8 mouse cellular contexts compared by ENCODE assay signal in the genomic region with DNA sequence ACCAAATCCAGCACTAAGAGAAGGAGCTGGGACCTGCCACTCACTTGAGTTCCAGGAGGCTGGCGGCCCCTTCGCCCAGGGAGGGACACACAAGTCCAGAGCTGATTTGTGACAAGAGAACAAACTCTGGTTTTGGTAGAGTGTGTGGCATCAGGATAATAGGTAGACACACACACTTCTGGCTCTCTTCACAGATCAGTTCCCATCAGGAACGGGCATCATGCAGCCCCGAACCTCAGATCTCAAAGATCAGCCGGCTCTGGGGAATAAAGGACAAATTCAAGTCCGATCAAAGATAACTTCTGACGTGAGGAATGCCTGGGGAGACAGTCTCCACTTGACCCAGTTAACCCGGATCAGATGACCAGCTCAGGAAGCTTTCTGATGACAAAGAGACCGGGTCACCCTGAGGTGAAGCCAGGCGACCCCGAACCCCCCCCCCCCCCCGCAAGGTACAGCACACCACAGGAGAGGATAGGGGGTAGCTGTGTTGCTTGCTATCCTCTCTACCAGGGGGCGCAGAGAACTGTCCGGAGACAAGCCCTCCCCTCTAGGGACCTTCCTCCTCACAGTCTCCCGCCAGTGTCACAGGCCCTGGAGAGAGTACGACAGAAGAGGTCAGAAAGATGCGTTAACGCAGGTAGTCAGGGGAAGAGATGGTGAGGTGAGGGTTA. TPM values are rescaled to one million over a fixed set of nuclear protein-coding genes. Genes with fewer than 3 reads are reported as not detected.
DNase-seq lines count a peak whose midpoint lies in the region; ATAC-seq and TF ChIP-seq lines count a peak whose summit lies in the region.

No protein-coding gene starts in this region.

- H3K27ac ChIP-seq in kidney, postnatal 0 days, result no peak overlapping the region
- no peak overlapping the region for H3K27ac ChIP-seq in embryonic facial prominence, embryonic 13.5 days
- H3K27ac ChIP-seq in intestine, embryonic 14.5 days (ENCODE audit: low read depth), result no peak overlapping the region
- H3K27ac ChIP-seq in neural tube, embryonic 13.5 days (replicated peaks), result peak overlapping the region; percentile 95; the same call in 1 of the 2 replicates

- no peaks in the 10 kb centered on the region for H3K36me3 ChIP-seq in kidney, postnatal 0 days (ENCODE audit: insufficient read depth, low read length)
- peaks cover 15% of the 10 kb centered on the region for H3K36me3 ChIP-seq in embryonic facial prominence, embryonic 13.5 days
- no peaks in the 10 kb centered on the region for H3K36me3 ChIP-seq in intestine, embryonic 14.5 days (ENCODE audit: control insufficient read depth, insufficient read depth, low read length)
- peaks cover 28% of the 10 kb centered on the region for H3K36me3 ChIP-seq in neural tube, embryonic 13.5 days

- peak overlapping the region; percentile 85 for H3K4me2 ChIP-seq in kidney, postnatal 0 days (ENCODE audit: low read length)
- H3K4me2 ChIP-seq in embryonic facial prominence, embryonic 13.5 days, result peak overlapping the region; percentile 75
- peak overlapping the region; percentile 50 for H3K4me2 ChIP-seq in intestine, embryonic 14.5 days (ENCODE audit: low read length)
- H3K4me2 ChIP-seq in neural tube, embryonic 13.5 days, result peak overlapping the region; percentile 90

- H3K4me1 ChIP-seq in kidney, postnatal 0 days (replicated peaks; ENCODE audit: insufficient read depth, low read length), result no peaks in the 10 kb centered on the region; the same call in 1 of the 2 replicates
- peaks cover 31% of the 10 kb centered on the region for H3K4me1 ChIP-seq in embryonic facial prominence, embryonic 13.5 days
- H3K4me1 ChIP-seq in intestine, embryonic 14.5 days (replicated peaks; ENCODE audit: control insufficient read depth, insufficient read depth, low read length), result peaks cover 4% of the 10 kb centered on the region; the same call in 1 of the 2 replicates
- H3K4me1 ChIP-seq in neural tube, embryonic 13.5 days (replicated peaks), result peaks cover 64% of the 10 kb centered on the region

- peak overlapping the region; percentile 57 for H3K4me3 ChIP-seq in kidney, postnatal 0 days (replicated peaks; ENCODE audit: low read depth, low read length)
- H3K4me3 ChIP-seq in embryonic facial prominence, embryonic 13.5 days, result peak overlapping the region; percentile 69
- H3K4me3 ChIP-seq in intestine, embryonic 14.5 days (ENCODE audit: low read depth, low read length), result peak overlapping the region; percentile 50
- peak overlapping the region; percentile 81 for H3K4me3 ChIP-seq in neural tube, embryonic 13.5 days

- peaks cover 4% of the 10 kb centered on the region for H3K27me3 ChIP-seq in kidney, postnatal 0 days (ENCODE audit: insufficient read depth, low read length)
- H3K27me3 ChIP-seq in embryonic facial prominence, embryonic 13.5 days, result peaks cover 62% of the 10 kb centered on the region
- peaks cover 17% of the 10 kb centered on the region for H3K27me3 ChIP-seq in intestine, embryonic 14.5 days (replicated peaks; ENCODE audit: control insufficient read depth, insufficient read depth, low read length)
- H3K27me3 ChIP-seq in neural tube, embryonic 13.5 days, result no peaks in the 10 kb centered on the region

- H3K9ac ChIP-seq in kidney, postnatal 0 days (ENCODE audit: low read depth, low read length), result no peak overlapping the region
- peak overlapping the region; percentile 77 for H3K9ac ChIP-seq in embryonic facial prominence, embryonic 13.5 days
- H3K9ac ChIP-seq in intestine, embryonic 14.5 days (ENCODE audit: low read length), result peak overlapping the region; percentile 52
- peak overlapping the region; percentile 83 for H3K9ac ChIP-seq in neural tube, embryonic 13.5 days

- no peak for TF ChIP-seq CTCF in kidney, postnatal 0 days (IDR thresholded peaks at IDR 0.05; ENCODE audit: low read depth)

- WGBS in kidney, postnatal 0 days, result 14% methylated on average over 16 of the region's 18 CpGs
- WGBS in embryonic facial prominence, embryonic 13.5 days, result 6% methylated on average over 18 of the region's 18 CpGs
- WGBS in intestine, embryonic 14.5 days, result 15% methylated on average over 16 of the region's 18 CpGs
- 13% methylated on average over 17 of the region's 18 CpGs for WGBS in neural tube, embryonic 13.5 days

- H3K9me3 ChIP-seq in kidney, postnatal 0 days (replicated peaks; ENCODE audit: low read length), result no peaks in the 10 kb centered on the region
- no peaks in the 10 kb centered on the region for H3K9me3 ChIP-seq in embryonic facial prominence, embryonic 13.5 days
- H3K9me3 ChIP-seq in intestine, embryonic 14.5 days (ENCODE audit: control insufficient read depth, low read length), result no peaks in the 10 kb centered on the region
- H3K9me3 ChIP-seq in neural tube, embryonic 13.5 days, result no peaks in the 10 kb centered on the region

- DNase-seq in kidney, postnatal 0 days (ENCODE audit: low spot score), result no peak
- DNase-seq in kidney, postnatal 10 days, result no peak
- DNase-seq in intestine, embryonic 14.5 days (ENCODE audit: low spot score), result no peak
- DNase-seq in spleen, postnatal 4 days (ENCODE audit: low spot score in 2 of 2), result no peak
- no peak for DNase-seq in urinary bladder, adult 18-20 months (ENCODE audit: low spot score in 2 of 2)
- no peak for DNase-seq in thymus, postnatal 10 days (ENCODE audit: low spot score in 2 of 2)

- peak; percentile 21 for ATAC-seq in kidney, postnatal 0 days (replicated peaks; ENCODE audit: low FRiP score, low read depth)
- no peak for ATAC-seq in embryonic facial prominence, embryonic 13.5 days (ENCODE audit: insufficient number of reproducible peaks, insufficient read depth, low FRiP score, low TSS enrichment, low read depth)
- ATAC-seq in intestine, embryonic 14.5 days (replicated peaks; ENCODE audit: low FRiP score, low TSS enrichment, low read depth), result no peak
- ATAC-seq in neural tube, embryonic 13.5 days (ENCODE audit: low read depth), result peak; percentile 44

RNA-seq across cellular contexts. Expression of gene Asphd2, which starts 0.8 kb away (rescaled TPM):
- polyA plus RNA-seq in kidney, postnatal 0 days (2015; fragmentation: Nextera tagmentation; extraction: Ambion mirVana), result 5.4 and 5.9 TPM in 2 replicates
- polyA plus RNA-seq in embryonic facial prominence, embryonic 13.5 days (2015; fragmentation: Nextera tagmentation; extraction: Ambion mirVana), result 14.5 and 14.8 TPM in 2 replicates
- 5.8 and 9.3 TPM in 2 replicates for polyA plus RNA-seq in intestine, embryonic 14.5 days (2014; fragmentation: Nextera tagmentation; extraction: Ambion mirVana)
- polyA plus RNA-seq in neural tube, embryonic 13.5 days (2015; fragmentation: Nextera tagmentation; extraction: Ambion mirVana), result 52.4 and 69.6 TPM in 2 replicates

RNA-seq across cellular contexts. Expression of gene Gm6583, which starts 38.0 kb away (rescaled TPM):
- 0.08 and 0.10 TPM in 2 replicates for polyA plus RNA-seq in kidney, postnatal 0 days (2015; fragmentation: Nextera tagmentation; extraction: Ambion mirVana)
- polyA plus RNA-seq in embryonic facial prominence, embryonic 13.5 days (2015; fragmentation: Nextera tagmentation; extraction: Ambion mirVana), result 0.18 and 0.34 TPM in 2 replicates
- polyA plus RNA-seq in intestine, embryonic 14.5 days (2014; fragmentation: Nextera tagmentation; extraction: Ambion mirVana), result 0.11 and 0.54 TPM in 2 replicates
- polyA plus RNA-seq in neural tube, embryonic 13.5 days (2015; fragmentation: Nextera tagmentation; extraction: Ambion mirVana), result 0.08 and 0.26 TPM in 2 replicates

RNA-seq across cellular contexts. Expression of gene Hps4, which starts 51.0 kb away (rescaled TPM):
- 25.3 and 28.0 TPM in 2 replicates for polyA plus RNA-seq in kidney, postnatal 0 days (2015; fragmentation: Nextera tagmentation; extraction: Ambion mirVana)
- polyA plus RNA-seq in embryonic facial prominence, embryonic 13.5 days (2015; fragmentation: Nextera tagmentation; extraction: Ambion mirVana), result 42.4 and 42.9 TPM in 2 replicates
- 41.9 and 42.9 TPM in 2 replicates for polyA plus RNA-seq in intestine, embryonic 14.5 days (2014; fragmentation: Nextera tagmentation; extraction: Ambion mirVana)
- 37.6 and 37.8 TPM in 2 replicates for polyA plus RNA-seq in neural tube, embryonic 13.5 days (2015; fragmentation: Nextera tagmentation; extraction: Ambion mirVana)

RNA-seq across cellular contexts. Expression of gene Srrd, which starts 51.0 kb away (rescaled TPM):
- 26.3 and 30.0 TPM in 2 replicates for polyA plus RNA-seq in kidney, postnatal 0 days (2015; fragmentation: Nextera tagmentation; extraction: Ambion mirVana)
- 42.1 and 54.9 TPM in 2 replicates for polyA plus RNA-seq in embryonic facial prominence, embryonic 13.5 days (2015; fragmentation: Nextera tagmentation; extraction: Ambion mirVana)
- 38.2 and 49.7 TPM in 2 replicates for polyA plus RNA-seq in intestine, embryonic 14.5 days (2014; fragmentation: Nextera tagmentation; extraction: Ambion mirVana)
- 53.9 and 54.4 TPM in 2 replicates for polyA plus RNA-seq in neural tube, embryonic 13.5 days (2015; fragmentation: Nextera tagmentation; extraction: Ambion mirVana)

RNA-seq across cellular contexts. Expression of gene Gm6588, which starts 55.3 kb away (rescaled TPM):
- not detected in 2 replicates for polyA plus RNA-seq in kidney, postnatal 0 days (2015; fragmentation: Nextera tagmentation; extraction: Ambion mirVana)
- 0.08 and 0.15 TPM in 2 replicates for polyA plus RNA-seq in embryonic facial prominence, embryonic 13.5 days (2015; fragmentation: Nextera tagmentation; extraction: Ambion mirVana)
- polyA plus RNA-seq in intestine, embryonic 14.5 days (2014; fragmentation: Nextera tagmentation; extraction: Ambion mirVana), result not detected in 2 replicates
- 0.62 and 0.93 TPM in 2 replicates for polyA plus RNA-seq in neural tube, embryonic 13.5 days (2015; fragmentation: Nextera tagmentation; extraction: Ambion mirVana)

Comparison
In these comparisons a context has a peak if more than half of its experiments do, and no peak if none do; other contexts are left out.
1. ATAC-seq: peak in kidney, postnatal 0 days (single experiment) and neural tube, embryonic 13.5 days (single experiment); none in embryonic facial prominence, embryonic 13.5 days (single experiment) and intestine, embryonic 14.5 days (single experiment).
2. Peak in every context shown above with its lines, with median percentiles within 50 percentile points of each other: H3K4me2 ChIP-seq and H3K4me3 ChIP-seq.